Mouse (Mus musculus) layer of hippocampus, adult 9-10 months (tissue): ENCODE data around the gene Malrd1.

Experiments used
- DNase-seq: peaks from one replicate; pipeline ENCODE4 v3.0.0; 2022; ENCODE audit warnings: low spot score

Malrd1 gene

GRCm38 (mm10) chr2:16031559-16031958 lies 505.3 kb downstream of the Malrd1 start:
- DNase-seq = no peak

GRCm38 (mm10) chr2:16032804-16033203 lies 506.5 kb downstream of the Malrd1 start:
- no peak for DNase-seq

DNA sequence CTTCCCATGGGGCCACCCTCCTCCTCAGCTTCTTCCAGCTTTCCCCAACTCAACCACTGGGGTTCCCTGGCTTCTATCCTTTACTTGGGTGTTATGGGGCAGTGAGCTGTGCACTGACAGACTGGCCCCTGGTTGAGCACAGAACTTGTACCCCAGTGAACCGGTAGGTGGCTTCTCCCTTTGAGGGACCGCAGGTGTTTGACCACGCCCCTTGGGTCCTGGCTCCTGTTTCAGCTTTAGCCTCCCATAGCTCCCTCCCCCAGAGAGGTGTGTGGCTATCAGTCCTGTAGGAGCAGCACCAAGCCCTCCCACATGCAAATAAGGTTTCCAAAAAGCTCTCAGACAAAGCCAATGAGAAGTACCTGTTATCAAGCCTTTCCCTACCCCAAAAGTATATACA lies 584.4 kb downstream of the Malrd1 start:
- no peak for DNase-seq

DNA sequence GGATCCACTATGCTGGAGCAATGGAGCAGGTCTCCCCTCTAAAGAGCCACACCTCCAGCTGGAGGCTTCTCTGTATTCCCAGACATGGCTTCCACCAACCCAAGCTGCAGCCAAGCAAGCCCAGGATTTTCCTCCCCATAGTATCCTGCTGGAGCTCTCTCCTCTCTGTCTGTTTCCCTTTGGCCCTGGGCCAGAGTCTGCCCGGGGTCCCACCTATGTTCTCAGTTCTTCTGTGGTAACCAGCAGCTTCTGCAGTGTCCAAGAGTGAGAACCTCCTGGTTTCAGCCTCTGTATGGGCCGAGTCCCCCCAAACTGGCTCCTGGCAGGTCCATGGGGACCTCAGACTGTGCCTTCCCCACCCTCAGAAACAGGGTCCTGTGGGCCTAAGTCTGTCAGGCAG lies 587.1 kb downstream of the Malrd1 start:
- no peak for DNase-seq

GRCm38 (mm10) chr2:16147999-16148398 lies 621.7 kb downstream of the Malrd1 start:
- no peak for DNase-seq

GRCm38 (mm10) chr2:16152623-16153022 lies 626.3 kb downstream of the Malrd1 start:
- DNase-seq = no peak

GRCm38 (mm10) chr2:16163246-16163989 lies 637.1 kb downstream of the Malrd1 start:
- DNase-seq = no peak

GRCm38 (mm10) chr2:16168611-16169010 lies 642.3 kb downstream of the Malrd1 start:
- DNase-seq = no peak

DNA sequence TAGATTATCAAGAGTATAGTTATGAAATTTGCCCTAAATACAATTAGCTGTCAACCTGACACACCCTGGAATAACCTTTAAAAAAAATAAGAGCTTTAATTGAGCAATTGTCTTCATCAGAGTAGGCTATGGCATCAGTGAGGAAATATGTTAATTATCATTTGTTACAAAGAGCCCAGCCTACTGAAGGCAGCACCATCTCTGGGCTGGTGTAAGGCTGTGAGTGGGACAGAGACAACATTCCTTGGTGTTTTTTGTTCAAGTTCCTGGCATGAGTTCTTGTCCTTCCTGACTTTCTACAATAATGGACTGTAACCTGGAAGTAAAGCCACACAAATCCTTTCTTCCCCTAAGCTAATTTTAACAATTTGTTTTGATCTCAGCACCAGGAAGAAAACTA lies 645.8 kb downstream of the Malrd1 start:
- no peak for DNase-seq

GRCm38 (mm10) chr2:16173355-16173754 lies 647.1 kb downstream of the Malrd1 start:
- DNase-seq = no peak

GRCm38 (mm10) chr2:16182140-16182539 lies 655.9 kb downstream of the Malrd1 start:
- DNase-seq = no peak

DNA sequence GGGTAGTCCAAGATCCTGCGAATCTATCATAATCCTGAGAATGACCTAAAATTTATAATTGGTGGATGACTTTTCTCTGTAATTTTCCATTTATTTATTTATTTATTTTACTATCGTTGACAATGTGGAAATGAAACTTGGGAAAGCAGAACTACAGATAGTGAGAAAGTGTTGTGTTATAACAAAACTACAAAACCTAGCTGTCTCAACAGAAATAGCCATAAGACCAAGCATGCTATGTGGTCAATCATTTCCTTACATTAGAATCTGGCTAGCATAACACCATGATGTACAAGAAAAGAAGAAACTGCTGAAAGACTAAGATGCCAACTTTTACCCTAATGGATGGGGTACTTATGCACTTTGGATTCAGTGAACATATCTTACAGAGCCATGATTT lies 656.9 kb downstream of the Malrd1 start:
- no peak for DNase-seq

GRCm38 (mm10) chr2:16210016-16210415 lies 683.7 kb downstream of the Malrd1 start:
- no peak for DNase-seq

GRCm38 (mm10) chr2:16212752-16213151 lies 686.5 kb downstream of the Malrd1 start:
- no peak for DNase-seq

DNA sequence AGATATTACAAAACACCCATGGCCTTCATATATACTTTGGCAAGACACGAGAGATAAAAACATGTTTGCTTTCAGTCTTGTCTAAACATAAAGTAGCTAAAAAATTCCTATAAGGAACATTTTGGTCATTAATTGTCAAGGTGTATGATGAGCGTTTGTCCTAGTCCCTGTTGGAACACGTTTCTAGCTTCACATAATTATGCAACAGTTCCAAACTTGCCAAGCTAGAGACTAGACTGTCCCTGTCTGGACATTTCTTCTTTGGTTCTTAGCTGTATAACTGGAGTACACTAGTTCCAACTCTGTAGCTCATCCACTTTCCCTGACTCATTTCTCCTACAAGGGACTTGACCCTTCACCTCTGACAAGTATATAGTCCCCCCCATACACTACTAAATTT lies 687.8 kb downstream of the Malrd1 start:
- no peak for DNase-seq

- DNase-seq = no peak
Measured at GRCm38 (mm10) chr2:16228187-16228832, 702.0 kb downstream of the Malrd1 start.

- no peak for DNase-seq
Measured at GRCm38 (mm10) chr2:16240861-16241260, 714.6 kb downstream of the Malrd1 start.

DNA sequence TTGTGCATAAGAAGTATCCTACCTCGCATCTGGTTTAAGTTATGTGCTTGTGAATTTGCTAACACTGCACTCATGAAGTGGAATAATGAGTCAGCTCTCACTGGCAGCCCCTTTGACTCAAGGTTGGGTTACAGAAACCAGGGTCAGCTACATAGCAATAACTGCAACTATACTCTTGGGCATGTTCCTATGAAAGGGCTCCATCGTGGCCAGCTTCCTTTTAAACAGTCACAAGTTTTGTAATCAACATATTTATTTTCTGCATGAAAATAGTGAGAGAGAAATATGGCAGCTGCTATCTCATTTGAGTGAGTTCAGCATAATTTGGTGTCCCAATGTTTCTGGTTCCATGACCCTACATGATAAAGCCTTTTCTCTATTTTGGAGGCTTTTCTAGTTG lies 716.8 kb downstream of the Malrd1 start:
- DNase-seq = no peak

GRCm38 (mm10) chr2:16248861-16249260 lies 722.6 kb downstream of the Malrd1 start:
- DNase-seq = no peak

GRCm38 (mm10) chr2:16252274-16252673 lies 726.0 kb downstream of the Malrd1 start:
- no peak for DNase-seq
